Mouse (Mus musculus): ENCODE data around the gene Btnl9. TPM values are rescaled to one million over a fixed set of nuclear protein-coding genes. Genes with fewer than 3 reads are reported as not detected.
A peak's percentile ranks its signal among the peaks of the same experiment; 100 is the strongest.

The Btnl9 gene
- 0.11 TPM in 1 of 2 replicates, not detected in the other for polyA plus RNA-seq (2016; fragmentation: Nextera tagmentation; extraction: Ambion mirVana)

DNA sequence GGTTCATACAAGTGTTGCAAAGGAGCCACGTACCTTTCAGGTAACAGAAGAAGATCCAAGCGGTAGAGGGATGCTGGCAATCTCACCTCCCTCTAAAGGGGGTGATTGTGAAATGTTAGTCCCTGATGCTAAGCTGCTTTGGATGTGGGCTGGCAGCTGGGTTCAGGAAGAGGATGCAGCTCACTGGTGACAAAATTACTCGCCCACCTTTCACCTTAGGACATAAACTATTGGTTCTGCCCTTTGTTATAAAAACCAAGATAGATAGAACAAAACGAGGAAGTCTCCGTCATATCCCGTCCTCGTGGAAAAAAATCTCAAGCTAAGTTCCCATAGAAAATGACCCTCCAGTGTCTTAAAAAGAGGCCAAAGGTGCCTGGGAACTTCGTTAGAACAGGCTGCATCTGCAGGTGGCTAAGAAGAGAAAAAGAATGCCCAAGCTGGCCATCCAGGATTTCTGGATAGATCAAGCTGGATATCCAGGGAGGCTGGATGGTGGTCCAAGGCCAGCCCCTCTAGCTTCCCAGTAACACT, at the start of gene Btnl9:
TSS of gene Btnl9 (minus strand) at position 205 of the 534 bp plus-strand sequence.
- DNase-seq (ENCODE audit: low spot score): no peak
- Histone ChIP-seq H3K9me3 (replicated peaks) (no peaks in the 10 kb centered on the region), H3K27ac (replicated peaks) (no peak within 1 kb of the TSS), H3K36me3 (no peaks in the 10 kb centered on the region), H3K4me3 (no peak within 1 kb of the TSS), H3K27me3 (ENCODE audit: low read depth, poor library complexity, severe bottlenecking) (no peaks in the 10 kb centered on the region), H3K4me1 (no peaks in the 10 kb centered on the region)
- 79% methylated on average over 8 of the region's 8 CpGs for WGBS

DNA sequence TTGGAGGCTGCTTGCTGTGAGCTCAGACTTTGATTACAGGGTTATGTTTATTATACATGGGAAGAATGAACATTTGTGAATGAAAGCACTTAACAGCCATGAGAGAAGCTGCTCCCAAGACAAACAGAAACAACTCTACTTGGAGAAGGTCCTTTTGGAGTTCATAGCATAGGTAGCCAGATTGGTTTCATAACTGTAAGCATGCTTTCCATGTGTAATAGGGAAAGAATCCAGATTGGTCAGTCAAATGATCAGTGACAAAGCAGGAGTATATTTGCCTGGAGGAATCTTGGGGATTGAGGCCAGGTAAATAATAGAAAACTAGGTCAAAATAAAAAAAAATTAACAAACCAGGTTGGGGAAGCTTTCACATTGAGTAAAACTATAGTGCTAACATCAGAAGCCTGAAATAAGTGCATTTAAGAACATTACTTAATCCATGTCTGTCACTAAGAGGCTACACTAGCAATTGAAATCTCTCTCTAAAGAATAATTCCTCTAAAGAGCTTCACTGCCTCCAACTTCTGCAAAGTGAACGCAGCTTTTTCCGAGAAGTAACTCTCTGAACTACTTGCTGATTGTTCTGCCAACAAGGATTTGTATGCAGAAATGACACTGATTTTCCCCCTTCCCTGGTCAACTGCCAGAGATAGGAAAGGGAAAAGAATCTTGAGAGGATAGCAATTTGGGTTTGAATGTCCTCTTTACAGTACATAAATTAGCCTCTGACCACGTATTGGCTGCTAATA, 48.7 kb upstream of the Btnl9 start:
- Histone ChIP-seq H3K27ac (replicated peaks) (no peak overlapping the region), H3K27me3 (ENCODE audit: low read depth, poor library complexity, severe bottlenecking) (no peaks in the 10 kb centered on the region), H3K36me3 (no peaks in the 10 kb centered on the region), H3K4me1 (no peaks in the 10 kb centered on the region), H3K9me3 (replicated peaks) (no peaks in the 10 kb centered on the region), H3K4me3 (no peak overlapping the region)
- no peak for DNase-seq (ENCODE audit: low spot score)
- WGBS: 70% methylated on average over 3 of the region's 3 CpGs

DNA sequence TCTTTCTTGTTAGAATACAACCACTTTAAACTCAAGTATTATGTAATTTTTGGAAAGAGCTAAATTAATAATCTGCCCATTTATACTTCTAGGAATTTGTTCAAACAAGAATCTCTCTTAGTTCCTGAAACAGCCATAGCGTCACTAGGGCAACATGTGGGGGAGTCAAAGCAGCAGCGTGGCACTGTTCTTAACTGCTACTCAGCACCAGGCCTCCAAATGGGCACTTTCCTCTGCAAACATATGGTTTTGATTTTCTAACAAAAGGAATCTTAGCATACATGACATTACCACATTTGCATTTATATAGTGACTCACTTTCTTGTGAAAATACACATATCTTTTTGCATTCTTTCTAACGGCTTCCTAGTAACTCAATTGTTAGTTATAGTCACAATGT, 45.8 kb upstream of the Btnl9 start:
- Histone ChIP-seq H3K36me3 (no peaks in the 10 kb centered on the region), H3K27ac (replicated peaks) (no peak overlapping the region), H3K4me1 (no peaks in the 10 kb centered on the region), H3K4me3 (no peak overlapping the region), H3K9me3 (replicated peaks) (no peaks in the 10 kb centered on the region), H3K27me3 (ENCODE audit: low read depth, poor library complexity, severe bottlenecking) (no peaks in the 10 kb centered on the region)
- no peak for DNase-seq (ENCODE audit: low spot score)
- WGBS: 81% methylated on average over 3 of the region's 3 CpGs

DNA sequence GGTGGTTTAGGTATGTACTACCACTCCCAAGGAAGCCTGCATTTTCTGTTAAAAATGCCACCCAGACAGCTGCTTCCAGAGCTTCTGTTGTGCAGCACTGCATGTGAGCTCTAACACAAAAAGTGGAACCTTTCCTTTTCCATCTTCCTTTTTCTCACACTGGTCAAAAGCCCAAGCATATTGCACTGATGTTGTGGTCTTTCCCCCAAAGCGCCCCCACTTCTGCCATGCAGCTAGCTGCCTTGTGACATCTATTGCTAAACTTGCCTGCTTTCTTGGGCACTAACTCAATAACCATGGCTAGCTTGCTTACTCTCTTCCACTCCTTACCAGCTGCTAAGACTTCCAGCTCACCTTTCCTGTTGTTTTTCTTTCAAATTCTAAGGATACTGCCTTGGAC, 37.5 kb upstream of the Btnl9 start:
- DNase-seq (ENCODE audit: low spot score): no peak
- no peaks in the 10 kb centered on the region for H3K36me3 ChIP-seq
- H3K27ac ChIP-seq (replicated peaks): no peak overlapping the region
- H3K27me3 ChIP-seq (ENCODE audit: low read depth, poor library complexity, severe bottlenecking): no peaks in the 10 kb centered on the region
- no peaks in the 10 kb centered on the region for H3K9me3 ChIP-seq (replicated peaks)
- H3K4me1 ChIP-seq: no peaks in the 10 kb centered on the region
- H3K4me3 ChIP-seq: no peak overlapping the region
- WGBS: 71% methylated on average over 1 of the region's 1 CpGs

DNA sequence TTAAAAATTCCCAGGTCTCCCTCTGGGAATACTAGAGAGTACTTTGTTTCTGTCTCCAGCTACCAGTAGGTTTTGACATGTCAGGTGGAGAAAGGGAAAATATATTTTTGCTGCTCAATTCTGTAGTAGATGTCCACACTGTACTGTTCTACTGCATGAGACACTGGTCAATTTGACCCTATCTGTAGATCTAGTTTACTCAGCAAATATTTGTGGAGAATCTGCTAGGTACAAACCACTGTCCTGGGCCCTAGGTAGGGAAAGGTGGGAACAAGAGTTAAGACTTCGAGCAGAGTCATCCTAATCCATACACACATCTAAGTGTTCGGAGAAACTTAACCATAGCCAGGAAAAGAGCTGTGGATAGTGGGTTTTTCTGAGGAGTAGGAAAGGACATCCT, 32.3 kb upstream of the Btnl9 start:
- Histone ChIP-seq H3K4me1 (no peaks in the 10 kb centered on the region), H3K27ac (replicated peaks) (no peak overlapping the region), H3K4me3 (no peak overlapping the region), H3K27me3 (ENCODE audit: low read depth, poor library complexity, severe bottlenecking) (no peaks in the 10 kb centered on the region), H3K36me3 (peaks cover 41% of the 10 kb centered on the region), H3K9me3 (replicated peaks) (no peaks in the 10 kb centered on the region)
- WGBS: 90% methylated on average over 2 of the region's 2 CpGs
- DNase-seq (ENCODE audit: low spot score): no peak

DNA sequence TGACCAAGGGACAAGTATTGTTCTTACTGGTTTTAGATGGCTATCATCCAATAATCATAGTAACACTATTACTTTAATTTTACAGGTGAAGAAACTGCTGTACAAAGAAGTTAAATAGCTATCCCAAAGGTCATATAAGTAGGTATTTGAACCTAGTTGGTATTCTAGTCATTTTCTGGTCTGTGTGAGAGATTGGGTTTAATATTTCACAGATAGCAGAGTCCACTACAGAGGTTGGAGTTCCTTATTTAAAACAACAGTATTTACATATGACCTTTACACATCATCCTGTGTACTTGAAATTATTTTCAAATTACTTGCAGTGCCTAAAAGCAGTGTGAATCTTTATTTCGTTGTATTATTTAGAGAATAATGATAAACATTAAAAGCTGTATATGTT, 26.5 kb upstream of the Btnl9 start:
- Histone ChIP-seq H3K27ac (replicated peaks) (no peak overlapping the region), H3K4me1 (0 out of 2 replicates have a peak, but pooled peaks cover 3% of the 10 kb centered on the region), H3K9me3 (replicated peaks) (no peaks in the 10 kb centered on the region), H3K27me3 (ENCODE audit: low read depth, poor library complexity, severe bottlenecking) (no peaks in the 10 kb centered on the region), H3K4me3 (no peak overlapping the region), H3K36me3 (peaks cover 74% of the 10 kb centered on the region)
- WGBS: 98% methylated on average over 1 of the region's 1 CpGs
- DNase-seq (ENCODE audit: low spot score): no peak

DNA sequence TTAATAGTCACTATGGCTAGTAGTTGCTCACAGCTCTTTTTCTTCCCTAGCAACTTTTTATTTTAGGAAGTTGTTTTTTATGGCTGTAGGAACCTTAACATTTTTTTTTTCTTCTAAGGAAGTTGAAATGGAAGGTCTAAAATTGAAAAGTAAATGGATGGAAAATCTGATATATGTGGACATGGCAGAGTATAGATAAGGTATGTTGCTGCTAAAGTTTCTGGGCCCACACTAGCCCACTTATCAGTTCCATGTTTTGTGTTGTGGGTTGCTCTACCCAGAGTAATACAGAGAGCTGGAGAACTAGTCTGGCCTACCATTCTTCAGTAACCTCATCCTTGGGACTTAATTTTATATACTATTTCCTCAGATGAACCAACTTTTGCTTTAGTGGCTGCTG, 25.6 kb upstream of the Btnl9 start:
- Histone ChIP-seq H3K36me3 (peaks cover 69% of the 10 kb centered on the region), H3K4me3 (no peak overlapping the region), H3K27me3 (ENCODE audit: low read depth, poor library complexity, severe bottlenecking) (no peaks in the 10 kb centered on the region), H3K27ac (replicated peaks) (no peak overlapping the region), H3K4me1 (0 out of 2 replicates have a peak, but pooled peaks cover 3% of the 10 kb centered on the region), H3K9me3 (replicated peaks) (no peaks in the 10 kb centered on the region)
- no peak for DNase-seq (ENCODE audit: low spot score)

DNA sequence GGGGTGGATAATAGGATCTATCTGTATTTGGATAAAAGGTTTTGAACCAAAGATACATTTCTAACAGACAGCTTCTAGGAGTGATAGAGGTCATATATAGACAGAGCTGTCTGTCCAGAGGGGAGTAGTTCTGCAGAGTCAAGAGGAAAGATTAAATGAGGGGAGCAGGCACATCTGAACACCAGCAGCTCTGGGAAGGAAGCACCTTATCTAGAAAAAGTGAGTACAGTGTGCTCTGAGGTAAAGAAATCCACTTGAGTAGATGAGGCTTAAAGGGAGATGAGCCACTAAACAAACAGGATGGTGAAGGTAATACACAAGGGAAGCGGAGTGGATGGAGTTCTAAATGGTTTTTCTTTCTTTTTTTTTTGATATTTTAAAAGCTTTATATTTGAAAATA, 20.5 kb upstream of the Btnl9 start:
- Histone ChIP-seq H3K9me3 (replicated peaks) (no peaks in the 10 kb centered on the region), H3K36me3 (peaks cover 34% of the 10 kb centered on the region), H3K27ac (replicated peaks) (no peak overlapping the region), H3K27me3 (ENCODE audit: low read depth, poor library complexity, severe bottlenecking) (no peaks in the 10 kb centered on the region), H3K4me1 (peaks cover 16% of the 10 kb centered on the region), H3K4me3 (no peak overlapping the region)
- no peak for DNase-seq (ENCODE audit: low spot score)
- WGBS: 100% methylated on average over 1 of the region's 1 CpGs

DNA sequence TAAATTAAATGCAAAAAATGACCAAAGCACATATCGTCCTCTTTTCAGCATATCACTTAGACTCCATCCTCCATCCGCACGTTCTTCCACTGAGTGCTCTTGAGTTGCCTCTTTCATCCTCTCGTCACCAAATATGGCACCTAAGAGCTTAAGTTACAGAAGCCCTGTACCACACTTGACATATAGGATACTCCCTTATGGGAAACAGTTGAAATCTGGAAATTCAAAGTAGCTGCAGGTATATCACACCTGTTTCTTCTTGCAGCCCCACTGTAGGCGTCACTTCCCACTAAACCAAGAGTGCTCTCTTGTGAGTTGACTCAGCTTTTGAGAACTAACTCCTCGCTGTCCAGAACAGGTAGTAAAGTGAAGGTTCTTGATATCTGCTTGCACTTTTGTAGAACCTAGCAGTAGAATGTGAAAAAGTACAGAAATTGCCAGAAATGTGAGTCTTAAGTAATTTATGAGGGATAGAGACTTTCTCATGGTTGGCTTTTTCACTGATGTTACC, 18.2 kb upstream of the Btnl9 start:
- 0 out of 2 replicates have a peak overlapping the region, but pooled peaks have one; percentile 100 for H3K27ac ChIP-seq (replicated peaks)
- no peaks in the 10 kb centered on the region for H3K27me3 ChIP-seq (ENCODE audit: low read depth, poor library complexity, severe bottlenecking)
- H3K4me1 ChIP-seq: peaks cover 23% of the 10 kb centered on the region
- peak overlapping the region; percentile 90 for H3K4me3 ChIP-seq
- no peak for DNase-seq (ENCODE audit: low spot score)
- peaks cover 23% of the 10 kb centered on the region for H3K36me3 ChIP-seq
- no peaks in the 10 kb centered on the region for H3K9me3 ChIP-seq (replicated peaks)
- 92% methylated on average over 6 of the region's 6 CpGs for WGBS

DNA sequence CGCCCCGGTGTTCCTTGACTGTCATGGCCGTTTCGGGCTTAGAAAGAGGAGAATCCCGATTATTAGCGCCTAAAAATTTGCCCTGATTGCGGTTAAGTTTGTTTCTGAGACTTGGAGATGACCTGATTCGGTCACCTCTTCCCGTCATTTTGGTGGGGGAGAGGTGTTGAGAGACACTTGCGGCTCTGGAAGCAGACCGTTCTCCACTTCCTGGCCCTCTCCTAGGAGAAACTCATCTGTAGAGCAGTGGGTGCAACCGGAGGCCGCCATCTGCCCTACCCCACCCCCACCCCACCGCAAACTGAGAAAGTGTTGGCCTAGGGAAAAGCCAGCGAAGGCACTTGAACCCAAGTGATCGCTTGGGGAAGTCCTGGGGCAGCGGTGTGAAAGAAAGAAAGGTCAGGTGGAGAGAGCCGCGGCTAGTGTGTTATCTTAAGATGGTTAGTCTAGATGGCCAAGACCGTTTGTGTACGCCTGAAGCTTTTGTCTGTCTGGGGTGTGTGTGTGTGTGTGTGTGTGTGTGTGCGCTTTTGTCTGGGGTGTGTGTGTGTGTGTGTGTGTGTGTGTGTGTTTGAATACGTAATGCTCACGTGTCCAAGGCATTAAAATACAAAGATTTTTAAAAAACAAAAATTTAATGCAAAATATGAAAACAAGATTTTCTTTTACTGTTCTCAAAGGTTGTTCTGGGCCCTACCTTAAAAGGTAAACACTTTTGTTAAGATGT, 17.0 kb upstream of the Btnl9 start:
- peak overlapping the region; percentile 100 for H3K27ac ChIP-seq (replicated peaks)
- peaks cover 19% of the 10 kb centered on the region for H3K36me3 ChIP-seq
- peak overlapping the region; percentile 90 for H3K4me3 ChIP-seq
- H3K27me3 ChIP-seq (ENCODE audit: low read depth, poor library complexity, severe bottlenecking): no peaks in the 10 kb centered on the region
- H3K9me3 ChIP-seq (replicated peaks): no peaks in the 10 kb centered on the region
- peaks cover 21% of the 10 kb centered on the region for H3K4me1 ChIP-seq
- under 1% methylated on average over 24 of the region's 24 CpGs for WGBS
- peak; percentile 74 for DNase-seq (ENCODE audit: low spot score)

DNA sequence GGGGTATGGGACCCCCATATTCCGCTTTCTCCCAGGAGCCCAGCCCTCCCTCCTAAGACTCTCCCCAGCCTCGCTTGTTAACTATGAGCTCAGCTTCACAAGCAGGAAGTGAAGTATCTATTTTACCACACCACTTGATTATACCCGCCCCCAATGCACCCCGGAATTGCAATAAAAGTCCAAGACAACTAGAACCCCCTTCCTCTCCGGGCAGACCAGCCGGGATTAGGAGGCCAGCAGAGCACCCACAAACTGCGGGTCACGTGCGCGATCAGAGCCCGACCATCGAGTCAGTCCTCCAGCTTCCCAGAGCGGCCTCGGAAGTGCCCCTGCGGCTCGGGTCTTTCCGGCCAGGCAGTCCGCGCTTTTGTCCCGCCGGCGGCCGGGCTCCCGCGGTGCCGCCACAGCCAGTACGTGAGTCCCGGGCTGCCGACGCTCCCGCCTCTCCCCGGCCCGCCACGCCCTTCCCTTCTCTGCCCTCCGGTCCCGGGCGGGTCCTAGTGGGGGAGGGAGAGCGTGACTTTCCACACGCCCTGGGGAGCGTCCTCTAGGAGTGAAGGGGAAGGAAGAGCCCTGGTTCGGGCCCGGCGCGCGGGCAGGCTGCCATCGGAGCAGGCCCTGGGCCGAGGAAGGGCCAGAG, 16.3 kb upstream of the Btnl9 start, which contains the start of gene Zfp62:
TSS of gene Zfp62 (plus strand) at position 164 of the 640 bp plus-strand sequence.
- H3K9me3 ChIP-seq (replicated peaks): no peaks in the 10 kb centered on the region
- peaks cover 20% of the 10 kb centered on the region for H3K4me1 ChIP-seq
- WGBS: under 1% methylated on average over 47 of the region's 47 CpGs
- H3K27ac ChIP-seq (replicated peaks): peak within 1 kb of the TSS; percentile 100
- peak within 1 kb of the TSS; percentile 90 for H3K4me3 ChIP-seq
- peak; percentile 95 for DNase-seq (ENCODE audit: low spot score)
- H3K36me3 ChIP-seq: peaks cover 19% of the 10 kb centered on the region
- H3K27me3 ChIP-seq (ENCODE audit: low read depth, poor library complexity, severe bottlenecking): no peaks in the 10 kb centered on the region

DNA sequence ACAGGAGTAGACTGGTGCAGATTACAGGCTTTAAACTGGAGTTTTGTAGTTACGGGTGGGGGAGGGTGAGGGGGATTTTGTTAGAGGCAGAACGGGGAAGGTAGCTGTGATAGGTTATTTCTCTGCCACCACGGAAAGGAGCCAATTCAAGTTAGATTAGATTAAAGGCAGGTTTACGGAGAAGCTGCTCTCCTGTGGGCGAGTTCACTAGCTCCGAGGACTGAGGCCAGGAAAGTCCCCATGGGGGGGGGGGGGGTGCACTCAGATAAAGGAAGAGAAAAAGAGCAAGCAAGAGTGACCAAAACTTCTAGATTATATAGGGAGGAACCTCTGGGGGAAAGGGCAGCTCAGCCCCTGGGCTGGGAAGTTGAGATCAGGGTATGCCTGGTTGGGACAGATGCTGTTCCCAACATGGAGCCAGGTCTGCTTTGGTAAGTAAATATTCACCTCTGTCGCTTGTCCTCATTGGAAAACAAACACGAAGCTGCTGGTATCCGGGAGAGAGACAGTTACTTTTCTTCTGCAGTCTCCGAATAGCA, 15.6 kb upstream of the Btnl9 start:
- H3K4me3 ChIP-seq: peak overlapping the region; percentile 90
- no peaks in the 10 kb centered on the region for H3K9me3 ChIP-seq (replicated peaks)
- no peaks in the 10 kb centered on the region for H3K27me3 ChIP-seq (ENCODE audit: low read depth, poor library complexity, severe bottlenecking)
- H3K4me1 ChIP-seq: peaks cover 20% of the 10 kb centered on the region
- peak overlapping the region; percentile 100 for H3K27ac ChIP-seq (replicated peaks)
- whole genome bisulfite sequencing: 6% methylated on average over 10 of the region's 10 CpGs
- DNase-seq (ENCODE audit: low spot score): no peak
- peaks cover 16% of the 10 kb centered on the region for H3K36me3 ChIP-seq
